Mouse (Mus musculus): ENCODE measurements around the gene Rsc1a1.

Rsc1a1 gene

DNA sequence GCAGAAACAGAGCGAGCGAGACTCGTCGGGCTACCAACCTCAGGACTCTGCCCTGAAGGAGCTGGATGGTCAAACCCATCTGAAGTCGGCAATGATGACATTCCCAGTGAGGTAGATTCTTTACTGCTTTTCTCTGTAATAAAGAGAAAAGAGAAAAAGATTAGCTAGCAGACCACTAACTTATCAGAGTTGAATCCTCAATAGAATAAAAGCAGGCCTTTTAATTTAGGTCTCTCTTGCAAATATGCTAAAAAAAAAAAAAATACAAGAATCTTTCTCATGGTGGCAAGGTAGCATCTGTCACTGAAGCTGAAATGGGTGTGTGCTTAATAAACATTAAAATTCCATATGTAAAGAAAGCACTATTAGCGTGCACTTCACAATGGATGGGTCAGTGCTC, at the start of gene Rsc1a1:
Rsc1a1 (minus strand) TSS at position 101 of the 400 bp plus-strand sequence.
- DNase-seq (ENCODE audit: low spot score in 2 of 2) = no peak

DNA sequence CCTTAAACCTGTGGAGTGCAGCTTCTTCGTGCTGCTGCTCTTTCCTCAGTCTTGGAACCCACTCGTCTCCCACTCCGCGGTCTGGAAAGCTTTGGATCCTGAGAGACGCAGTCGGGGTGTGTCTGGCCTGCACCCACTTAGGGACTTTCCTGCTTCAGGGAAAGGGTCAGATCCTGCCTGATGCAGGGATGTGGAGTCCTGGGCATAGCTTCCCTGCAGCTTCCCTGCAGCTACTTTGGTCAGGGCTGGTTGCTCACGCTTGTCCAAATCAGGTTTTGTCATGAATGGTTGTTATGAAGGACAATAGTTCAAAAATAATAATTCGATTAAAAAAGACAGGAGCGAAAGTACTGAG, 49.8 kb upstream of the Rsc1a1 start:
- no peak for DNase-seq (ENCODE audit: low spot score in 2 of 2)

DNA sequence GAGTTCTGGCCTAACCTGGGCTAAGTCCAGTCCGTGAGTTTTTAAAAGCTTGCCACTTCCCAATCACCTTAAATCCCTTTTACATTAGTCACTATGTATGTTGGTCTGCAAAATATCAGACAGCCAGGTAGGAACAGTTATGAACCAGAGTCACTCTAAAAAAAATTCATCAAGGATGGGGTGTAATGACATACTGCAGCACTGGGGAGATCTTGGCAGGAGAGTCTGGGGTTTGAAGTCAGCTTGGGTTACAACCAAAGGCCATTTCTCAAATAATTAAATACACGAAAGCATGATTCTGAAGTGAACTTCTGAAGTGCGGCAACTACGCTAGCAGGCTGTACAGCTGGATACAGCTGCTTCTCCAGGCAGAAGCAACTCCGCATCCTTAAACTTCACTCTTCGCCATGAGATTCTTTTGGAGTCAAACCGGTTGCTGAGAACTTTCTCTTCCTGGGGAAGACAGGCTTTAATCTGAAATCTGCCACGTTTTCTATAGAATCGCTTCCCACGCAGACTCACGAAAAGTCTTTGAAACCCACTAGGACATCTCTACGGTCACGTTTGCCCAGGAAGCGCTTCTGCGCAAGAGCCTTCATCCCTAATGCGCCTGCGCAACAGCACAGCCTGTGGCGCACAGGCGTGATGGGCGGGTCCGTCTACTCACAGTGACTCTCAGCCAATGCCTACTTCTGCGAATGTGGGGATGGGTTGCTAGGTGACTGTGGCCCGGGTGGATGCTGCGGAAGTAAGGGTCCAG, 49.2 kb upstream of the Rsc1a1 start:
- peak; percentile 80 to 88 for DNase-seq (ENCODE audit: low spot score in 2 of 2)

DNA sequence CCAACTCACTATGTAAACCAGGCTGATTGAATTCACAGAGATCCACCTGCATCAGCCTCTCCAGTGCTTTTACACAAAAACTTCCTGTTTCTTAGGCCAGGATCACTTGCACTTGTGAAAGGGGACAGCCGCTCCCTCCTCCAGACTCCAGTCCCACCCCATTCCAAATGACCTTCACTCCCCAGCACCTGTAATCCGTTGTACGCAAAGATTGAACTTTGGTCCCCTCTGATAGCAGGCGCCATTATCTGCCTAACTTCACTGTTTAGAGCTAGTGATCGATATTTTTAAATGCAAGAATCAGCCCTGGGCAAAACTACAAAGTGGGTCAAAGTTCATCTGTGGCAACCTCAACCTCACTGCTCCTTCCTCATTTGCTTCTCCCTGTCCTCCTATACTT, 46.4 kb upstream of the Rsc1a1 start:
- no peak for DNase-seq (ENCODE audit: low spot score in 2 of 2)

DNA sequence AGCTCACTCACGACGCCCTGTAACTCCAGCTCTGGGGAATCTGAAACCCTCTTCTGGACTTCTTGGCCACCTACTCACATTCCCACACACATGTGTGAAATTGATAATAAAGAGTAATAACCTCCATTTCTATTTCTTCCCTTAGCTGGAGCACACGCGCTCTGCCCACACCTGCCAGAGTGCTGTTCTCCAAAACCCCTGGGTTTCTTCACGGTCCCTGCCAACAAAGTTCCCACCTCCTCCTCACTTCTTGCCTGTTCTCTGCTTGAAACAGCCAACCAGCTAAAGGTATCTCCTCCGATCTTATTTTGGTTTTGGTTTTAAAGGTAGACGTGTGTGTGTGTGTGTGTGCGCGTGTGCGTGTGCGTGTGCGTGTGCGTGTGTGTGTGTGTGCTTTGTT, 45.0 kb upstream of the Rsc1a1 start:
- no peak for DNase-seq (ENCODE audit: low spot score in 2 of 2)

DNA sequence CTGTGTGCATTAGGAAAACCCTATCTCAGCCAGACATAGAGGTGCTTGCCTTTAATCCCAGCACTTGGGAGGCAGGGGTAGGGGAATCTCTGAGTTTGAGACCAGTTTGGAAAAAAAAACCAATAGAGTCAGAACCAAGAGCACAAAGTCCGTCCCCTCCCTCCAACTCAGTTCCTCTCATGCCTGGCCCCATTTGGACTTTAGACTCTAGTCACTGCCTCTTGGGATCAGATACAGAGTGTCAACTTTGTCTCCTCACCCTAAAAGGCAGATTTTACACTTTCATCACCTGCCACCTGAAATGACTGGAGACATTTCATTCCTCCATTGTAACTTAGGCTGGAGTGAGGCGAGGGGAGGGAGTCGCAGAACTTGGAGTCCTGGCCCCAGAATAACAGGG, 43.9 kb upstream of the Rsc1a1 start:
- DNase-seq (ENCODE audit: low spot score in 2 of 2) = no peak

DNA sequence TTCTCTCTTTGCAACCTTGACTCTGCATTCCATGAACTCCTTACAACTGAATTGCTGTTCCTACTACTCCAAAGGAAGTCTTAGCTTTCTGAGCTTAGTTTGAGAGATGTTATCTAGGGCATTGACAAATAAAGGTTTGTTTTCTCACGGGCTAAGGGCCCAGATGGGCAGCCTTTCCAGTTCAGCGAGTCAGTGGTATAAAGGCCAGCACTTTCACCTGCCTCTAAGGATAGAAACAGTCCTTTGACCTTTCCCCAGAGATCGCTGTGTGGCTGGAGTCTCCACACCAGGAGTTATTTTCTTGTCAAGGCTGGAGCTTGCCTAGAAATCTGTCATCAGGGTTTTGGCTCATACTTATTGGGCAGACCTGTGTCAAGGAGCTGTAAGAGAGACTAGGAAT, 40.3 kb upstream of the Rsc1a1 start:
- peak in 1 of 2 experiments; percentile 50 for DNase-seq (ENCODE audit: low spot score in 2 of 2)

DNA sequence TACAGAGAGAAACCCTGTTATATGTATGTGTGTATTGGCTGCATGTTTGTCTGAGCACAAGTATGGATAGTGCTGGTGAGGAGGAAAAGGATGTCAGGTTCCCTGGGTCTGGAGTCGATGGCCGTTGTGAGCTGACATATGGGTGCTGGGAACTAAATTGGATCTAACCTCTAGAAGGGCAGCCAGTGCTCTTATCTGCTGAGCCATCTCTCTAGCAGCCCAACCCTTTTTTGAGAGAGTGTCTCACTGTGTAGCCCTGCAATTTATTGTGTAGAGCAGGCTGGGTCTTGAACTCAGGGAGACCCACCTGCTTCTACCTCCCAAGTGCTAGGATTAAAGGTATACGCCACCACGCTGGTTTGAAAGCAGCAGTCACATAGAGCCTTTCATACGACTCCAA, 39.9 kb upstream of the Rsc1a1 start:
- no peak for DNase-seq (ENCODE audit: low spot score in 2 of 2)

DNA sequence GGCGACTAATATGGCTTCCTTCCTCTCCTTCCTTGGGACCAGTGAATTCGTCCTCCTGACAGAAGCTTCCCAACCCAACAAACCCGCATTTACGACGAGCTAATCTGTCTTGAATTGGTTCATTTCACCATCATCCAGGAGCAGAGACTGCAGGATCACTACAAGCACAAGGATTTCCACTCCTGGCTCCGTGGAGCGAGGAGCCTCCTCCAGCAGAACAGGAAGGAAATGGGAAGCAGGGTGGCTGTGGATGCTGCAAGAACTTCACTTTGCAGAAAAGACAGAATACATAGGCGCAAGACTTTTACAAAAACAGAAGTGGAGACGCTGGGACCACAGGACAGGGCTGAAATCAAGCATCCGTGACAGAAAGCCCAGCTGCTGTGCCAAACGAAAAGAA, 39.2 kb upstream of the Rsc1a1 start:
- no peak for DNase-seq (ENCODE audit: low spot score in 2 of 2)

DNA sequence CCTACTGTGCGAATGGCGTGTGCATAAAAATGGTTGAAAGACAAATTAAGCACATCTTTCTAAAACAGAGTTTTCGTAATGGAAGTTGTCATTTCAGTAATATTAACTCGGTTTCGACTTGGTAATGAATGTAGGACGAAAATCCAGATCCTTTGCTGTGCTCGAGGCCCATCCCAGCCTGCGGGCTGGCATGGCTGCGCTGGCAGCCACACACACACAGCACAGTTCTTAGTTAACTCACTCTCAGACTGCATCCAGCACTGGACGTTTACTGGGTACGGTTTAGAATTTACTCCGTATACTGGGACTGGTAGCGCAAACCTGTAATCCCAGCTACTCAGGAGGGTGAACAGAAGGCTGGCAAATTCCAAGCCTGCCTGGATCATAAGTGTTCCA, 38.3 kb upstream of the Rsc1a1 start:
- no peak for DNase-seq (ENCODE audit: low spot score in 2 of 2)

DNA sequence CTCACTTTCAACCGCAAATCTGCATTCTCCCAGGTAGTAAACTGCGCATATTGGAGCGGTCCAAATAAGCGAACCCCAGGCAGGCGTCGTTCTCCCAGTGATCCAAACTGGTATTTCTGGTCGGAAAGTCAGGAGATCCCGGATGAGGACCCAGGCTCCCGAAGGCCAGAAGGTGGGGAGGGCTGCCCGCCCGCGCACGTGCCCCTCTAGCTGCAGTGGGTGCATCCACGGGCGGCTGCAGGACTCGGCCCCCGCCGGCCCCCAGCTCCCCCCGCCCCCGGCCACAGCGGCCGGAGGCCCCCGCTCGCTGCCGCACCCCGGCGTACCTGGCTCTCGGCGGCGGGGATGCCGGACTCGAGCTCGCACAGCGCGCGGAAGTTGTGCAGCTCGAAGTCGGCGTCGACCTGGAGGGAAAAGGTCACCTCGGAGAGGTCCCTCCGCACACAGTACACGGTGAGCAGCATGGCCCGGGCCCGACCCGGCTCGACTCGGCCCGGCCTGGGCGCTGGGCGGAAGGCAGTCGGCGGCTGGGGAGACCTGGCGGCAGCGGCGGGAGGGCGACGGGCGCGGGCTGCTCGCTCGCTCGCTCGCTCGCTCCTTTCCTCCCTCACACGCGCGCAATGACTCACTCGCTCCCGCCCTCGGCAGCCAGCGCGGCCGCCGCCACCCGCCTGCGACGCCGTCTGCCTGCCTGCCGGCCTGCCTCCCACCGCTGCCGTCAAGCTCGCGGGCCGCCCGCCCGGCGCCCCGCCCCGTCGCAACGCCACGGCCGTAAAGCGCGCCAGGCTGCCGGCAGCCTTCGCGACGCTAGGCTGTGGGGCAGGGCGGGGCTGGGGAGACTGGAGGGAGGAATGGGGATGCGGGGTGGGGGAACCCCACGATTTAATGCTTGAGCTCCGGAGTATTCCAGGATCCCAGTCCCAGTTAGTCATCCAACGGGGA, 37.6 kb upstream of the Rsc1a1 start, which contains the start of gene Ddi2:
Ddi2 (minus strand) TSS at position 689 of the 942 bp plus-strand sequence.
- peak; percentile 91 to 92 for DNase-seq (ENCODE audit: low spot score in 2 of 2)

DNA sequence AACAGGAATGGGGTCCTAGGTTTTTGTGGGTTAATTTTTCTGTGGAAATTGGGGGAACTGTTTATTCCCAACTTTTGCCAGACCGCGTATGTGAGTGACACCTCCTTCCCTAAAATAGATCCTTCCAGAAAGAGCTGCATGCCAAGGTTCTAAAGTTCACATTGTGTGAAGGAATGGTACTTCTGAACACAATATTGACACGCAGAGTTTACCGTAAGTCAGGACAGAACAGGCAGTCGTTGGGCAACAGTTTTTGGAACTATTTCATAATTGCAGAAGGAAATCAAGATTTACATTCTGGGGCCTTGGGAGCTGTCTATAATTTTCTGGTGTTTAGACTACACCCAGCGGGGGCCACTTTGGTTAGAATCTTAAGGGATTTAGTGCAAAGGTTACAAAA, 36.6 kb upstream of the Rsc1a1 start:
- DNase-seq (ENCODE audit: low spot score in 2 of 2) = no peak

DNA sequence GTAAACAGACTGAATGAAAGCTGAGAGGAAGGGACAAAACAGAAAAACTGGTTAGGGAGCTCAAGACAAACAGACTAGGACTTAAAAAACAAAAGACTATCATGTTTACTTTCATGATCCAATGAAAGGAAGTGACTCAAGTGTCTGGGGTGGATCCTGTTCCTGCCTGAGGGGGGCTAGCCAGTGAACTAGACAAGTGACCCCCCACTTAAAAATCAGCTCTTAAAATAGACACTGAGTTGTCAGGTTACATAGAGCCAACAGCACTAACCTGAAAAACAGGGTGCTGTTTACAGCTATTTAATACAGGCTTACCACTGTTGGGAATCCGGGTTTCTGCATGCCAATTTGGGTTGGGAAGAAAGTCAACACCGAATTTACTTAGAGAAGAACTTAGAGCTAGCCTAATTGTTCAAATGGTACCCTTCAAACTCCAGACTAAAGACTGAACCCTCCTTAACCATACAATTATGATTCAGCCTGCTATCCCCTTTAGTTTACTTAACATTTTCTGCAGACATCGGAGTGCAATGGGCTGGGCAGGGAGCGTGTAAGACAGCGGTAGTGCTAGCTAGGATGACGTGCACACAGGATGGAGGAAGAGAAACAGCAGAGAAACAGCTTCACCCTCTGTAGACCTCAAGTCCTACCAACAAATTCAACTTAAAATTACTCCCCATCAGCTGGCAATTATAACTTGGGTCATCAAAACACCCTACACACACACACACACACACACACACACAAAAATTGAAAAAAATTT, 35.5 kb upstream of the Rsc1a1 start:
- no peak for DNase-seq (ENCODE audit: low spot score in 2 of 2)

DNA sequence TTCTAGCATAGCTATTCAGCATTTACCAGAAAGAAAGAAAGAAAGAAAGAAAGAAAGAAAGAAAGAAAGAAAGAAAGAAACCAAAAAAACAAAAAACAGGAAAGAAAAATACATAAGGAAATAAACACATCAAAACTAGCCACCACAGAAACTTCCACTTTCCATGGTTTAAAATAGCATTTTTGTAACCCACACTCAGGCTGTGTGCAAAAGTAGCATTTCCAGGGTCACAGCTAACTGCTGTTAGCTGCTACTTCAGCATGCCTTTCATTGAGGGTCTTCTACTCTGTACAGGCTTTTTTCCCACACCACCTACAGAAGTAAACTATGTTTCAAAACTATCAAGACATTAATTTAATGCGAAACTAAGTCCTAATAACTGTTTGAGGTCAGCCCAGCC, 33.9 kb upstream of the Rsc1a1 start:
- DNase-seq (ENCODE audit: low spot score in 2 of 2) = no peak

DNA sequence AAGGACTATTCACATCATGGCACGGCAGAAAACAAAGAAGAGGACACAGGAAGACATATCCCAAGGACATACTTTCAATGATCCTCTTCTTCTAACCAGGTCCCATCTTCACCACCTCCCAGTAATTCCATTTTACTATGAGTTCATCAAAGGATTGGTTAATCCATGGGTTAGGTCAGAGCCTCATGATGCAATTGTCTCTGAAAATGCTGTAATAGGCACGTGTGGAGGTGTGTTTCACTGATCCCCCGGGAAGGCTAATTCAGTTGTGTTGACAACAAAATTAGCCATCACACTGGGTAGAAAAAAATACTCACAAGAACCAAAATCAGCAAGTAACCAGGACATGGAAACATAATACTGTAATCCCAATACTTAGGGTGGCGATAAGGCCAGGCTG, 32.2 kb upstream of the Rsc1a1 start:
- no peak for DNase-seq (ENCODE audit: low spot score in 2 of 2)

DNA sequence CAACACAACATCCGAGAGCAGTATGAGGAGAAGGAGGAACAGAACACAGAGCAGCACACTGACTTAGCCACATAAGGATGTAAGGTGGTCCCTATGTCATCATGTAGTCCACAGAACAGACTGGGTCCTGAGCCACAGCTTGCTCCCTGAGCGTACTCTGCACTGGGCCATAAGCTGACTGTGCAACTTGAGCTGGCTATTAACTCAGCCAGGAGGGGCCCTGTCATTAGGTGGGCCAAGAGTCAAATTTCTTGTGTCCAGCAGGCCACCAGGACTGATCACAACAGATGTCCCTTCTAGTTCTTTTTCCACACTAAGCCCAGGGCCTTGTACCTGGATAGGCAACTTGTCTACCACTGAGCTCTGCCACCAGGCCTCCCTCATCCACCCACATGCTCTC, 29.6 kb upstream of the Rsc1a1 start:
- no peak for DNase-seq (ENCODE audit: low spot score in 2 of 2)

DNA sequence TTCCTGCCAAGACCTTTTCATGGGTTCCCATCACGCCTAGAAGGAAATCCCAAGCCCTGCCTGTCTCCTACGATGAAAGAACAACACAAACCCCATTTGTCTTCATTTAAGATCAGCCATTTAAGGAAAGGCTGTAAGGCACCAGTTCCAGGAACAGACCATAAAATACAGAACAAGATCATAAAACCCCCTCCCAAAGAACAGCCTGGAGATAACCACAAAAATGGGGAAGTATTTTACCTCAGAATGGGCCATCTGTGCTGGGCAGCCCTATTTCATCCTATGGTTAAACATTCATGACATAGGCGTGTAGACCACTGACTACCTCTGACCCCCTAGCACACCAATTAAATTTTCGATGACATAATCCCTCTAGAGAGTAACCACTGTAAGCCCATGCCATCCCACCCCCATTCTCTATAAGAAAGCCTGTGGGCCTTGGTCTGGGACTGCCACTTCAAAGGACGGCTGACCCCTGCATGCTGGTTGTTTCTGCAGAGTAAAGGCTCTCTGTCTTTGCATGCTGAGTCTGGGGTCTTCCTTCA, 28.3 kb upstream of the Rsc1a1 start:
- no peak for DNase-seq (ENCODE audit: low spot score in 2 of 2)

DNA sequence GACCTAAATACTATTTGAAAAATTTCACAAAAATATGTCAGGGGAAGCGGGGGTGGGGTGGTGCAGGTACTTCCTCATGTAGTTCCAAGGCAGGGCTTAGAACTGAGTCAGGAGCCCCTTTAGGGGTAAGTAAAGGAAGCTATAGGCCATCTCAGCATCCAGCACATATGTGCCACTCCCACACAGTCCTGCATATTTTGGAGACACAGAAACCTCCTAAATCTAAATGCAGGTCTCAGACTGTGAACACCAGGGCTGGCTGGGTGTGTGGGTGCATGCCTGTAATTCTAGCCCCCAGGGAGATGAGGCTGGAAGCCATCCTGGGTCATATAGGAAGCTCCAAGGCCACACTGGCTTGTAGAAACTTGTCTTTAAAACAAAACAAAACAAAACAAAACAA, 25.9 kb upstream of the Rsc1a1 start:
- DNase-seq (ENCODE audit: low spot score in 2 of 2) = no peak

DNA sequence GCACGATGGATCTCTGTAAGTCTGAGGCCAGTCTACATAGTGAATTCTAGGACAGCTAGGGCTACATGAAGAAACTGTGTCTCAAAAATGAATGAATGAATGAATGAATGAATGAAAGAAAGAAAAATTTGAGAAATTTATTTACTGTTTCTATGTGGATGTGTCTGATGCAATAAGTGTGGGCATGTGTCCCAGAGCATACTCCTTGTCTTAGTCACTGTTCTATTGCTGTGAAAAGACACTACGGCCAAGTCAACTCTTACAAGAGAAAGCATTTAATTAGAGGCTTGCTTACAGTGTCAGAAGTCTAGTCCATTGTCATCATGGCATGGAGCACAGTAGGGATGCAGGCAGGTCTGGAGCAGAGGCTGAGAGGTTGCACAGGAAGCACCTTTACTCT, 23.6 kb upstream of the Rsc1a1 start:
- no peak for DNase-seq (ENCODE audit: low spot score in 2 of 2)

DNA sequence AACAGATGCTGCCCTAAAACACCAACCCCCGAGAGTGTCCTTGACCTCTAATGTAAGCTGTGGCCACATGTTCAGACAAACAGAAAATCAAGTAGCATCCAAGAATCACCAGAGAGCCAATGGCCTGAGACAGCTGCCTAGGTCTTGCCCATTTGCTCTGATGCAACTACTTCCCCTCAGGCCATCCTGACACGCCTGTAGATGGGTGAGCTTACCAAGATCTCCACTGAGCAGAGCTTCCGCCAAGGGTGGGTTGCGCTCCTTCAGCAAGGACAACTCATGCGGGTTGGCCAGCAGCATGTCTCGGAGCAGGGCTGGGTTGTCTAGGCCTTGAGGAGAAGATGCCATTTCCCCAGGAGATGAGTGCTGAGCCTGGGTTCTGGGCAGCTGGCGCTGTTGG, 22.6 kb upstream of the Rsc1a1 start:
- no peak for DNase-seq (ENCODE audit: low spot score in 2 of 2)

DNA sequence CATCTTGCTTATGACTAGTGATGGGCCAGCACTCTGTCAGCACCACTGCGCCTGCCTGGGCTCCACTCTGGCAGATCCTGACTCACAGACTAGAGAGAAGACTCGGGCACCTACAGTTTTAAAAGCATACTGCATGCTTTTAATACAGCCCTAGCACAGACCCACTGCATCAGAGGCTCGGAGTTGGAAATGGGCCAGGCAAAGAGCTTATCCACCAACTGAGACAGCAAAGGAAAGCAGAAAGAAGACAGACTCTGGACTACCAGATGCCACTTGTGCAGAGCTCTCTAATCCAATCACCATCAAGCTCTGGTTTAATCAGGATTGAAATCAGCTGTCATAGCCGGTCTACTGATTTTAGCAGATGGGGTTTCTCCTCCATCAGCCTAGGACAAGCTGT, 19.9 kb upstream of the Rsc1a1 start:
- DNase-seq (ENCODE audit: low spot score in 2 of 2) = no peak

DNA sequence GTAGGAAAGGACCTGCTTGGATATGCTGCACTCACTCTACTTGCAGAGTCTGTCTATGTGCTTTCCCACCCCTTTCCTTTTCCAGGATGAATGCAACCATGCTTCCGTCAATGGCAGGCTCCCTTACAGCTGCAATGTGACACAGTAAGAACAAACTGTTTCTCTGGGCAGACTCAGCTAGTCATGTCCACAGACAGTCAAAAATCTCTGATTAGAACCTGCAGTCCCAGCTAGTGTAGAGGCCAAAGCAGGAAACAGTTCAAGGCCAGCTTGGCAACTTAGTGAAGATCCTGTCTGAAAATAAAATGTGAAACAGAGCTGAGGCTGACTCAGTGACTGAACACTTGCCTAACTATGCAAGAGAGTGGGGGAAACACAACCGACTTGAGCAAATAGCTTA, 19.2 kb upstream of the Rsc1a1 start:
- DNase-seq (ENCODE audit: low spot score in 2 of 2) = no peak

Measured in urinary bladder, postnatal 36 days (tissue).